Mouse (Mus musculus) stomach, postnatal 0 days (tissue): Measurements from ENCODE around the gene Acp1. TPM values are rescaled to one million over a fixed set of nuclear protein-coding genes. Genes with fewer than 3 reads are reported as not detected.

Experiments
- ATAC-seq: fragments of 200-750 bp; cut with Nextera tagmentation; 2 replicates; pipeline ENCODE4 v1.8.0; 2017; ENCODE audit not compliant: low FRiP score, low TSS enrichment
- DNase-seq: peaks from one replicate; pipeline ENCODE4 v3.0.0-alpha.2; 2016; ENCODE audit warnings: low spot score
- H3K27ac ChIP-seq: fragments of 300-500 bp; sonication (generic); replicated peaks from 2 replicates; pipeline ENCODE4 v1.5.1; 2014; ENCODE audit warnings: mild to moderate bottlenecking, control low read depth
- H3K27me3 ChIP-seq: fragments of 300-500 bp; sonication (generic); 2 replicates; pipeline ENCODE4 v1.6.1; 2014; ENCODE audit warnings: low read length; ENCODE audit not compliant: control insufficient read depth, insufficient read depth
- H3K36me3 ChIP-seq: fragments of 300-500 bp; sonication (generic); 2 replicates; pipeline ENCODE4 v1.6.1; 2014; ENCODE audit warnings: low read length, mixed read lengths; ENCODE audit not compliant: control insufficient read depth, insufficient read depth
- H3K4me1 ChIP-seq: fragments of 300-500 bp; sonication (generic); replicated peaks from 2 replicates; pipeline ENCODE4 v1.6.1; 2014; ENCODE audit warnings: antibody characterized with exemption; ENCODE audit not compliant: control insufficient read depth, insufficient read depth
- H3K4me2 ChIP-seq: fragments of 300-500 bp; sonication (generic); replicated peaks from 2 replicates; pipeline ENCODE4 v1.6.1; 2014; ENCODE audit warnings: low read depth, mild to moderate bottlenecking, control low read depth, moderate library complexity
- H3K4me3 ChIP-seq: fragments of 300-500 bp; sonication (generic); 2 replicates; pipeline ENCODE4 v1.5.1; 2014; ENCODE audit warnings: low read depth, low read length, control low read depth
- H3K9ac ChIP-seq: fragments of 300-500 bp; sonication (generic); 2 replicates; pipeline ENCODE4 v1.6.1; 2014; ENCODE audit warnings: mild to moderate bottlenecking, low read length, control low read depth, mixed read lengths
- H3K9me3 ChIP-seq: fragments of 300-500 bp; sonication (generic); 2 replicates; pipeline ENCODE4 v1.6.1; 2016; ENCODE audit warnings: low read length; ENCODE audit not compliant: control insufficient read depth
- CTCF ChIP-seq: IDR thresholded peaks from 2 replicates; pipeline ENCODE4 v1.5.1; 2016; ENCODE audit warnings: antibody characterized with exemption, low read depth, mild to moderate bottlenecking, moderate library complexity
- EP300 ChIP-seq: optimal IDR thresholded peaks from 2 replicates; pipeline ENCODE3; 2016; ENCODE audit warnings: antibody characterized with exemption
- WGBS: fragments of 180-500 bp; shearing (Covaris S2); extraction: QIAGEN DNeasy Blood & Tissue Kit; methylation state at CpG from one replicate; pipeline ENCODE4 v1.1.7; 2014; 5-methylcytosine and 5-hydroxymethylcytosine counted together
- polyA plus RNA-seq: library from polyadenylated mRNA; unstranded; fragments of >200 nt; fragmentation: Nextera tagmentation; extraction: Ambion mirVana; gene quantifications from 2 replicates; pipeline ENCODE4 v1.2.1, GENCODE M21; 2015

Gene Acp1
- polyA plus RNA-seq, 1 experiment from 2014 or later: 113 TPM

- H3K27ac ChIP-seq: no peak overlapping the region
- no peak overlapping the region for H3K4me2 ChIP-seq
- no peak overlapping the region for H3K9ac ChIP-seq
- no peak overlapping the region for H3K4me3 ChIP-seq
- H3K27me3 ChIP-seq: no peaks in the 10 kb centered on the region
- H3K36me3 ChIP-seq: no peaks in the 10 kb centered on the region
- DNase-seq (no peak), ATAC-seq (no peak)
- no peak for TF ChIP-seq CTCF
- TF ChIP-seq EP300: no peak
- H3K4me1 ChIP-seq: no peaks in the 10 kb centered on the region
- 83% methylated on average over 6 of the region's 6 CpGs for WGBS
- H3K9me3 ChIP-seq: no peaks in the 10 kb centered on the region
Observed at GRCm38 (mm10) chr12:30928182-30928581, 16.8 kb upstream of the Acp1 start.

- no peak for TF ChIP-seq CTCF
- no peak for TF ChIP-seq EP300
- Histone ChIP-seq H3K4me1 (no peaks in the 10 kb centered on the region), H3K4me3 (no peak overlapping the region), H3K27ac (no peak overlapping the region), H3K4me2 (no peak overlapping the region), H3K36me3 (no peaks in the 10 kb centered on the region), H3K9me3 (no peaks in the 10 kb centered on the region), H3K9ac (no peak overlapping the region), H3K27me3 (no peaks in the 10 kb centered on the region)
- WGBS: 81% methylated on average over 3 of the region's 3 CpGs
- ATAC-seq (no peak), DNase-seq (no peak)
Observed at GRCm38 (mm10) chr12:30922401-30922800, 11.0 kb upstream of the Acp1 start.

GRCm38 (mm10) chr12:30912840-30913239, 1.5 kb upstream of the Acp1 start:
- Histone ChIP-seq H3K9me3 (no peaks in the 10 kb centered on the region), H3K27me3 (no peaks in the 10 kb centered on the region), H3K4me3 (peak overlapping the region; percentile 68), H3K4me2 (peak overlapping the region; percentile 86), H3K36me3 (no peaks in the 10 kb centered on the region), H3K9ac (no peak overlapping the region; the same call in 1 of the 2 replicates), H3K27ac (peak overlapping the region; percentile 41), H3K4me1 (peaks cover 5% of the 10 kb centered on the region)
- DNase-seq: peak; percentile 45
- WGBS: 46% methylated on average over 3 of the region's 3 CpGs
- TF ChIP-seq CTCF: no peak
- TF ChIP-seq EP300: no peak
- peak; percentile 63 for ATAC-seq

- ATAC-seq (peak; percentile 94), DNase-seq (peak; percentile 89)
- WGBS: under 1% methylated on average over 18 of the region's 19 CpGs
- Histone ChIP-seq H3K4me1 (peaks cover 5% of the 10 kb centered on the region), H3K9ac (peak overlapping the region; percentile 82), H3K9me3 (no peaks in the 10 kb centered on the region), H3K36me3 (no peaks in the 10 kb centered on the region), H3K4me3 (peak overlapping the region; percentile 68), H3K27ac (peak overlapping the region; percentile 41), H3K4me2 (peak overlapping the region; percentile 86), H3K27me3 (no peaks in the 10 kb centered on the region)
- no peak for TF ChIP-seq EP300
- TF ChIP-seq CTCF: no peak
Observed at GRCm38 (mm10) chr12:30912048-30912381, 626 bp upstream of the Acp1 start.

- peak overlapping the region; percentile 41; the same call in 1 of the 2 replicates for H3K27ac ChIP-seq
- H3K9ac ChIP-seq: peak overlapping the region; percentile 82
- no peaks in the 10 kb centered on the region for H3K27me3 ChIP-seq
- WGBS: 9% methylated on average over 8 of the region's 8 CpGs
- DNase-seq (no peak), ATAC-seq (no peak)
- H3K4me2 ChIP-seq: peak overlapping the region; percentile 86
- TF ChIP-seq EP300 (no peak), CTCF (no peak)
- H3K9me3 ChIP-seq: no peaks in the 10 kb centered on the region
- H3K4me1 ChIP-seq: peaks cover 5% of the 10 kb centered on the region
- no peaks in the 10 kb centered on the region for H3K36me3 ChIP-seq
- peak overlapping the region; percentile 68 for H3K4me3 ChIP-seq
Observed at GRCm38 (mm10) chr12:30910860-30911259, 529 bp downstream of the Acp1 start.

- Histone ChIP-seq H3K4me1 (peaks cover 5% of the 10 kb centered on the region), H3K27me3 (no peaks in the 10 kb centered on the region), H3K4me2 (no peak overlapping the region), H3K36me3 (no peaks in the 10 kb centered on the region), H3K4me3 (no peak overlapping the region), H3K9ac (no peak overlapping the region), H3K9me3 (no peaks in the 10 kb centered on the region), H3K27ac (no peak overlapping the region)
- ATAC-seq (no peak), DNase-seq (no peak)
- TF ChIP-seq CTCF (no peak), EP300 (no peak)
- WGBS: 73% methylated on average over 2 of the region's 2 CpGs
Observed at GRCm38 (mm10) chr12:30909881-30910280, 1.5 kb downstream of the Acp1 start.
